Mouse (Mus musculus): ENCODE data around the gene Gm42957. TPM values are rescaled to one million over a fixed set of nuclear protein-coding genes. Genes with fewer than 3 reads are reported as not detected.
A peak's percentile ranks its signal among the peaks of the same experiment; 100 is the strongest.

Gene Gm42957
- polyA plus RNA-seq, 1 experiment, result 0.27 TPM

DNA sequence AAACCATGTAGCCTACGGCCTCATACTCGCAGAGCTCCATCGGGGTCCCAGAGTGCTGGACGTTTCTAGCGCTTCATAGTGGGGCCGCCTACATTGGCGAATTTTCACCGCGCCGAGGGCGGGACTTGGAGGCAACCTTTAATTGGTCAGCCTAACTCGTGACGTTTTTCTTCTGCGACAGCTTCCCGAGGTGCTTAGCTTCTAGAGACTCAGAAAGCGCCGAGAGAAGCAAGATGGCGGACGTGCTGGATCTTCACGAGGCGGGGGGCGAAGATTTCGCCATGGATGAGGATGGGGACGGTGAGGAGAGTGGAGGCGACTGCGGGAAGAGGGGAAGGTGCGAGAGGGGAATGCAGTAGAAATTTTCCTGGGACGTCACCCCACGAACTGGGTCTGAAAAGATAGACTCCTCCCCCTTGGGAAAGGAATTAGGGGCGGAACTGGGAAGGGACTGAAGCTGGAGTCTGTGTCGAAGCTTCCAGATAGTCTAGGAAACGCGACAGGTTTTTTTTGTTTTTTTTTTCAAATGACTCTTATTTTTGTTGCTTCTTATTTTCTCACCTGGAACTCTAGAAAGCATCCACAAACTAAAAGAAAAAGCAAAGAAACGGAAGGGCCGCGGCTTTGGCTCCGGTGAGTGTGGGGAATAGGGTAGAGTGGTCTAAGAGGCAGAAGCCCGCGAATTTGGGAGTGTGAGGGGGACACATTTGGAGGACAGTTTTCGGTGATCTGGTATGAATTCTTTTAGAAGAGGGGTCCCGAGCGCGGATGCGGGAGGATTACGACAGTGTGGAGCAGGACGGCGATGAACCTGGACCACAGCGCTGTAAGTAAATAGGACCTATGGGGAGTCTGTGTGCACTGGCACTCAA, 5.3 kb upstream of the Gm42957 start, which contains the start of gene Rbm8a:
Rbm8a (plus strand) TSS at position 205 of the 872 bp plus-strand sequence.
- peak; percentile 100 for DNase-seq (ENCODE audit: low read depth)
- TF ChIP-seq CTCF (IDR thresholded peaks at IDR 0.05; ENCODE audit: borderline replicate concordance, extremely low read depth, insufficient read depth, insufficient read length), result no peak
- peak; percentile 61; the same call in 1 of the 2 replicates for TF ChIP-seq POLR2A (IDR thresholded peaks at IDR 0.05; ENCODE audit: borderline replicate concordance, extremely low read depth, insufficient read depth, insufficient read length, poor library complexity, severe bottlenecking)

DNA sequence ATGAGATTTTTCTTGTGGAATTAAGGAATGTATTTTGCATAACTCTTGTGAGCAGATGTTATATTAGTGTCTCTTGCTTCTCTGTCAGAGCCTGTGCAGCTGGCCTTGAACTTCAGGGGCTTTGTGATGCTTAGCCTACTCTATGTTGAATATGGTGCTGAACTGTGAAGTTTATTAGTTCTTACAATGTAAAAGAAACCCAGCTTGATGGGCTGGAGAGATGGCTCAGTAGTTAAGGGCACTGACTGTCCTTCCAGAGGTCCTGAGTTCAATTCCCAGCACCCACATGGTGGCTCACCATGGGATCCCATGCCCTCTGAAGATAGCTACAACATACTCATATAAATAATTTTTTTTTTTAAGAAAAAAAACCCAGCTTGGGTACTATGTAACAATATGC, 3.2 kb upstream of the Gm42957 start:
- TF ChIP-seq CTCF (IDR thresholded peaks at IDR 0.05; ENCODE audit: borderline replicate concordance, extremely low read depth, insufficient read depth, insufficient read length), result no peak
- DNase-seq (ENCODE audit: low read depth), result no peak

DNA sequence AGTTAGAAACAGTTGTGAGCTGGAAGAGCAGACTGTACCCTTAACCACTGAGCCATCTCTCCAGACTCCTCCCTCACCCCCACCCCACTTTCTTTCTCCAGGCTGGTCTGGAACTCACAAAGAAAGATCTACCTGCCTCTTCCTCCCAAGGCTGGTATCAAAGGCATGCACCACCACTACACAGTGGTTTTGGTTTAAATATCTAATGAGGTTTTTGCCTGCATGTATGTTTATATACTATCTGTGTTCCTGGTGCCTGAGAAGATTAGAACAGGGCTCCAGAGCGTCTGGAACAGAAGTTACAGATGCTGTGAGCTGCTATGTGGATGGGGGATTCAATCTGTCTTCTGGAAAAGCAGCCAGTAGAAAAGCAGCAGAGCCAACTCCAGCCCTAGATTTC, 1.3 kb upstream of the Gm42957 start:
- DNase-seq (ENCODE audit: low read depth), result no peak
- TF ChIP-seq POLR2A (IDR thresholded peaks at IDR 0.05; ENCODE audit: borderline replicate concordance, extremely low read depth, insufficient read depth, insufficient read length, poor library complexity, severe bottlenecking) (no peak), CTCF (IDR thresholded peaks at IDR 0.05; ENCODE audit: borderline replicate concordance, extremely low read depth, insufficient read depth, insufficient read length) (no peak)

DNA sequence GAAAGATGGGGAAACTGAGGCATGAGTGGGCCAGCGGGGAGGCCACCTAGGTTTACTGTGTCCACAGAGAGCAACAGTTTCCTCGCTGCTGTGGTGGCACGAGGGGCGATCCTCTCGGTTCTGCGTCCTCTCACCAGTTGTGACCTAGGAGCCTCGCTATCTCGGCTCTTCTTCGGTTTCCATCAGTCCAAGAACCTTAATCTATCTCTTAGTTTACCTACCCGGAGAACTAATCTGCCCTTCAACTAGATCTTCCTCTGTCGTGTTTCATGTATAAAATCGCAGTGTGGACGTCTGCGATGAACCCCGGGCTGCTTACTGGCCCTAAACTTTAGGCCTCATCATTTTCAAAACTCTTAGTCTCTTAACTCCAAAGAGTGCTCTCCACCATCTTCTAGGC, 632 bp downstream of the Gm42957 start:
- TF ChIP-seq POLR2A (IDR thresholded peaks at IDR 0.05; ENCODE audit: borderline replicate concordance, extremely low read depth, insufficient read depth, insufficient read length, poor library complexity, severe bottlenecking), result no peak
- TF ChIP-seq CTCF (IDR thresholded peaks at IDR 0.05; ENCODE audit: borderline replicate concordance, extremely low read depth, insufficient read depth, insufficient read length), result no peak
- no peak for DNase-seq (ENCODE audit: low read depth)

DNA sequence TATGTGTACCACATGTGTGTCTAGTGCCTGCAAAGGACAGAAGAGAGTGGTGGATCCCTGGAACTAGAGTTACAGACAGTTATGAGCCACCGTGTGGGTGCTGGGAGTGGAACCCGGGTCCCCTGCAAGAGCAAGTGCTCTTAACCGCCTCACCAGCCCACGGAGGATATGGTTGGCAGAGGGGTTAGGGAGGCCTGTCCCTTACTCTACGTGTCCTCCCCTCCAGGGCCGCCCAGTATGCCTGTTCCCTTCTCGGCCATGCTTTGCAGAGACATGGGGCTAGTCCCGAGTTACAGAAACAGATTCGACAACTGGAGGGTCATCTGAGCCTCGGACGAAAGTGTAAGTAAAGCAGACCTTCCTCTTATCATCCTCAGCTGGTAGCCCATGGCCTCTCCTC, 1.2 kb downstream of the Gm42957 start:
- TF ChIP-seq POLR2A (IDR thresholded peaks at IDR 0.05; ENCODE audit: borderline replicate concordance, extremely low read depth, insufficient read depth, insufficient read length, poor library complexity, severe bottlenecking) (no peak), CTCF (IDR thresholded peaks at IDR 0.05; ENCODE audit: borderline replicate concordance, extremely low read depth, insufficient read depth, insufficient read length) (no peak)

DNA sequence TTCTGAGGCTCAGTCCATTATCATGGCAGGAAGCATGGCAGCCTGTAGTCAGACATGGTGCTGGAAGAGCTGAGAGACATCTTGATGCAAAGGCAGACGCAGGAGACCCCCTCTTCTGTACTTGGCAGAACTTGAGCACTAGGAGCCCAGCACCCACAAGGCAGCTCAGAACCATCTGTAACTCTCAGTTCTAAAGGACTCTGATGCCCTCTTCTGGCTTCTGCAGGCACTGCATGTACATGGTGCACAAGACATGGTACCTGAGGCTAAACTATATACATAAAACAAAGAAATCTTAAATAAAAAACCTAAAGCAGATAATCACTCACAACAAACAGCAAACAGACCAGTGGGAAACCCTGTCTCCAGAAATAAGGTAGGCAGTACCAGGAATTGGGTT, 3.9 kb downstream of the Gm42957 start:
- DNase-seq (ENCODE audit: low read depth), result peak; percentile 47
- TF ChIP-seq CTCF (IDR thresholded peaks at IDR 0.05; ENCODE audit: borderline replicate concordance, extremely low read depth, insufficient read depth, insufficient read length), result peak; percentile 61; the same call in 1 of the 2 replicates
- no peak for TF ChIP-seq POLR2A (IDR thresholded peaks at IDR 0.05; ENCODE audit: borderline replicate concordance, extremely low read depth, insufficient read depth, insufficient read length, poor library complexity, severe bottlenecking)

More for the DNA sequence above, 1.2 kb downstream of the Gm42957 start:
- no peak for DNase-seq (ENCODE audit: low read depth)

DNA sequence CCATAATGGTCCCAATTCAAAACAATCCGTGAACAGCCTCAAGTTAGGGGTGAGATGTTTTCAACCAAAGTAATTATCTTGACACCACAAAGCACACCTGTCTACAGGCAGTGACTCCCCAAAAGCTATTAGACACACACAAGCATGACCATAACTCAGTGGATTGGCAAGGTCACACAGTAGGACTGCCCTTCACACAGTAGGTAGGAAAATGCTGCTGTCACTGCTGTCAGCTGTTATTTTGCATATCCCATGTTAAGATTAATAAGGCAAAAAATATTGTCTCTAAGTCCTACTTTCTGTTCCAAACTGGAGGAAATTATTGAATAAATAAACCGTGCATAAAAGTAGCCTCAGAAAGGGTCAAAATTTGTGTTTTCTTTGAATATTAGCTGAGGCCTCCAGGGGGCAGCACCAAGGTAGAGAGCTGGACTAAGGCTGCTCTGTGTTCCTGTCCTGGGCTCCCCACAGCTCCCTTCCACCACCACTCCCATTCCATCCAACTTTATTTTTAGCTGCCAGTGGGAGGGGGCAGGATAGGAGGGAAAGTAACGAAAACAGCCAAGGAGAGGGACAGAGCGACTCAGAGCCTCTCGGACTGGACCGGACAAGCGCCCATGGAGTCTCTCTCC, 9.9 kb downstream of the Gm42957 start, which contains the start of gene Itga10:
Itga10 (plus strand) TSS at position 567 of the 632 bp plus-strand sequence.
- peak; percentile 31 for DNase-seq (ENCODE audit: low read depth)

DNA sequence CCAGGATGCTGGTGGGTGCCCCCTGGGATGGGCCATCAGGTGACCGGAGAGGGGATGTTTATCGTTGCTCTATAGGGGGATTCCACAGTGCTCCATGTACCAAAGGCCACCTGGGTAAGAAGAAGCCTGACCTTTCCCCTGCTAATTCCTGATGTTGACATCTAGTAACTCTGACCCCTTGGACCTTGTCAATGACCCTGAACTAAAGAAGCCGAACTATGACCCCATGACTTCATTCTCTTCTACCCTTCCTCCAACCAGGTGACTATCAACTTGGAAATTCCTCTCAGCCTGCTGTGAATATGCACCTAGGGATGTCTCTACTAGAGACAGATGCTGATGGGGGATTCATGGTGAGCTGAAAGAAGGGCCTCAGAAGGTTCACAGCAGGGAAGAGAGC, 12.1 kb downstream of the Gm42957 start:
- TF ChIP-seq POLR2A (IDR thresholded peaks at IDR 0.05; ENCODE audit: borderline replicate concordance, extremely low read depth, insufficient read depth, insufficient read length, poor library complexity, severe bottlenecking) (no peak), CTCF (IDR thresholded peaks at IDR 0.05; ENCODE audit: borderline replicate concordance, extremely low read depth, insufficient read depth, insufficient read length) (no peak)
- DNase-seq (ENCODE audit: low read depth), result no peak

More for the DNA sequence above, 9.9 kb downstream of the Gm42957 start, which contains the start of gene Itga10:
- TF ChIP-seq CTCF (IDR thresholded peaks at IDR 0.05; ENCODE audit: borderline replicate concordance, extremely low read depth, insufficient read depth, insufficient read length) (peak; percentile 50; the same call in 1 of the 2 replicates), POLR2A (IDR thresholded peaks at IDR 0.05; ENCODE audit: borderline replicate concordance, extremely low read depth, insufficient read depth, insufficient read length, poor library complexity, severe bottlenecking) (no peak)

DNA sequence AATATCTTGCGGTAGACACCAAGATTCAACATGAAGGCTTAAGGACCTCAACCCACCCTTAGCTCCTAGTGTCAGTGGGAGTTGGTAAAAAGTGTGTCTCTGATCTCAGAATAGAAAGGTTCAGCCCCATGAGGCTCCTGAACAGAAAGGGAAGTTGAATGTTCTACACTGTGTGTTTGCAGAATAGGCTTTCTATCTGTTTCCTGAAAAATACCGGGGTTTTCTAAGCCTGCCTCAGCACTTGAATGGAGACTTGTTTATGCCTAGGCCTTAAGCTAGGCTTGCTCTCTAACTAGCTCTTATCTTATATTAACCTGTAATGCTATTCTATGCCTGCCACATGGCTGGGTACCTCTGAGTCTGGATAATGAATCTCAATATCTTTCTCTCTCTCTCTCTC, 25.6 kb downstream of the Gm42957 start:
- no peak for DNase-seq (ENCODE audit: low read depth)

DNA sequence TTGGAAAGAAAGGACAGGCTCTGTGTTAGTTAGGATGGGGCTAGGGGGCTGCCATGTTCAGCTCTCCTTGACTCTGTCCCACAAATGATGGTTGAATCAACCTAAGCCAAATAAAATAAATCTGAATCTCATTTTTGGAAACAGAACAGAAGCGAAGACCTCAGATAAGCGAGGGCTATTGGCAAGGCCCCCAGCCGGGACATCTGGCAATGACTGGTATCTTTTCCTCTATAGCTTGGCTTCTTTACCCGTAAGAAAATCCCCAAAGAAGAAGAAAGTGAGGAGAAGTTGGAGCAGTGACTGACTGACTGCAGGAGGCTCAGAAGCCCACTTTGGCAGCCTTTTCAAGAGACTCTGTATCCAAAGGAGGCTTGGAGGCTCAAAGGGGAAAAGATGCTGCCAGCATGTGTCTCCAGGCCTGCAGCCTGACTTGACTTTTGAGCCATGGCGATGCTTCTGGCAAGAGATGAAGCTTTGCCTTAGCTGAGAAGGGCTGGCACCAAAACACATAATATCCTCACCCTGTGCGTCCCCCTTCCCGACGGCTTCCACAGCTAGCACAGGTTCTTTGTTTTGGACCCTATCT, 27.6 kb downstream of the Gm42957 start:
- peak; percentile 20 for DNase-seq (ENCODE audit: low read depth)
- TF ChIP-seq CTCF (IDR thresholded peaks at IDR 0.05; ENCODE audit: borderline replicate concordance, extremely low read depth, insufficient read depth, insufficient read length), result no peak
- no peak for TF ChIP-seq POLR2A (IDR thresholded peaks at IDR 0.05; ENCODE audit: borderline replicate concordance, extremely low read depth, insufficient read depth, insufficient read length, poor library complexity, severe bottlenecking)

More for the DNA sequence above, 25.6 kb downstream of the Gm42957 start:
- no peak for TF ChIP-seq CTCF (IDR thresholded peaks at IDR 0.05; ENCODE audit: borderline replicate concordance, extremely low read depth, insufficient read depth, insufficient read length)
- TF ChIP-seq POLR2A (IDR thresholded peaks at IDR 0.05; ENCODE audit: borderline replicate concordance, extremely low read depth, insufficient read depth, insufficient read length, poor library complexity, severe bottlenecking), result no peak
